Mouse (Mus musculus) MEL (cell line): ENCODE results near the gene Hist1h2ag. TPM values are rescaled to one million over a fixed set of nuclear protein-coding genes. Genes with fewer than 3 reads are reported as not detected.

ENCODE experiments used
- DNase-seq: peaks from one replicate; pipeline ENCODE4 v3.0.0; 2011; ENCODE audit warnings: low read depth, low spot score
- H3K27ac ChIP-seq: 2 replicates; pipeline ENCODE4 v1.5.1; 2012; ENCODE audit warnings: low read depth, mild to moderate bottlenecking, control low read depth, low read length, moderate library complexity; ENCODE audit not compliant: control insufficient read depth
- H3K27me3 ChIP-seq, 2 experiments: fragments of 150-350 bp in 1 of 2; sonication (generic) in 1 of 2; 2 replicates each; pipeline ENCODE4 v1.6.1; 2012; ENCODE audit warnings: low read length in 2 of 2, mild to moderate bottlenecking in 2 of 2, improper control_type of control experiment in 1 of 2, moderate library complexity in 1 of 2; ENCODE audit not compliant: insufficient read depth in 2 of 2, control insufficient read depth in 1 of 2
- H3K36me3 ChIP-seq, 2 experiments: 2 replicates each; pipeline ENCODE4 v1.6.1; 2012 to 2014; ENCODE audit warnings: low read length in 2 of 2, improper control_type of control experiment in 1 of 2, inconsistent platforms in 1 of 2, mild to moderate bottlenecking in 1 of 2; ENCODE audit not compliant: insufficient read depth in 2 of 2, control insufficient read depth in 1 of 2
- H3K4me1 ChIP-seq, 2 experiments: fragments of 150-350 bp in 1 of 2; sonication (generic) in 1 of 2; 2 replicates each; pipeline ENCODE4 v1.6.1; 2012; ENCODE audit warnings: low read length in 2 of 2, improper control_type of control experiment in 1 of 2, mild to moderate bottlenecking in 1 of 2; ENCODE audit not compliant: insufficient read depth in 2 of 2, control insufficient read depth in 1 of 2
- H3K4me3 ChIP-seq, 2 experiments: fragments of 150-350 bp in 1 of 2; sonication (generic) in 1 of 2; 2 replicates each; pipeline ENCODE4 v1.5.1; 2012; ENCODE audit warnings: low read depth in 2 of 2, low read length in 2 of 2, mild to moderate bottlenecking in 2 of 2, moderate library complexity in 2 of 2, control low read depth in 1 of 2, improper control_type of control experiment in 1 of 2; ENCODE audit not compliant: control insufficient read depth in 1 of 2, insufficient read depth in 1 of 2
- H3K79me2 ChIP-seq: 2 replicates; pipeline ENCODE4 v1.6.1; 2012; ENCODE audit warnings: mild to moderate bottlenecking, low read length, moderate library complexity; ENCODE audit not compliant: control insufficient read depth, poor library complexity, insufficient read depth
- H3K9ac ChIP-seq: 2 replicates; pipeline ENCODE4 v1.6.1; 2012; ENCODE audit warnings: low read depth, mild to moderate bottlenecking, control low read depth, low read length, moderate library complexity; ENCODE audit not compliant: control insufficient read depth, poor library complexity, severe bottlenecking
- H3K9me3 ChIP-seq: fragments of 150-350 bp; sonication (generic); replicated peaks from 2 replicates; pipeline ENCODE4 v1.6.1; 2012; ENCODE audit warnings: mild to moderate bottlenecking, low read length, improper control_type of control experiment, moderate library complexity; ENCODE audit not compliant: insufficient read depth
- CHD1 ChIP-seq: IDR thresholded peaks from 2 replicates; pipeline ENCODE4 v1.6.1; 2012; ENCODE audit warnings: low read depth, mild to moderate bottlenecking, inconsistent platforms, low read length, improper control_type of control experiment
- CHD2 ChIP-seq: IDR thresholded peaks from 2 replicates; pipeline ENCODE4 v1.6.1; 2011; ENCODE audit warnings: low read length, improper control_type of control experiment
- EP300 ChIP-seq, 2 experiments: IDR thresholded peaks; 2 replicates each; pipeline ENCODE4 v1.6.1; 2011; ENCODE audit warnings: improper control_type of control experiment in 2 of 2, low read length in 2 of 2, low read depth in 1 of 2, mild to moderate bottlenecking in 1 of 2
- HCFC1 ChIP-seq: IDR thresholded peaks from 2 replicates; pipeline ENCODE4 v1.6.1; 2012; ENCODE audit warnings: low read depth, mild to moderate bottlenecking, inconsistent platforms, low read length, improper control_type of control experiment, moderate library complexity
- JUND ChIP-seq: IDR thresholded peaks from 2 replicates; pipeline ENCODE4 v1.6.1; 2011; ENCODE audit warnings: low read depth, mild to moderate bottlenecking, improper control_type of control experiment, low read length
- KAT2A ChIP-seq: conservative IDR thresholded peaks from 2 replicates; pipeline ENCODE4 v1.6.1; 2012; ENCODE audit warnings: low read depth, low read length, improper control_type of control experiment, inconsistent platforms
- MAX ChIP-seq: IDR thresholded peaks from 2 replicates; pipeline ENCODE4 v1.6.1; 2011; ENCODE audit warnings: low read length, improper control_type of control experiment
- MXI1 ChIP-seq: IDR thresholded peaks from 2 replicates; pipeline ENCODE4 v1.6.1; 2011; ENCODE audit warnings: mild to moderate bottlenecking, low read depth, low read length, improper control_type of control experiment
- POLR2AphosphoS2 ChIP-seq: IDR thresholded peaks from 2 replicates; pipeline ENCODE4 v1.6.1; 2011; ENCODE audit warnings: low read length, improper control_type of control experiment
- RAD21 ChIP-seq: IDR thresholded peaks from 2 replicates; pipeline ENCODE4 v1.6.1; 2011; ENCODE audit warnings: mild to moderate bottlenecking, low read depth, low read length, improper control_type of control experiment
- SMC3 ChIP-seq: IDR thresholded peaks from 2 replicates; pipeline ENCODE4 v1.6.1; 2011; ENCODE audit warnings: low read depth, low read length, improper control_type of control experiment
- TBP ChIP-seq: IDR thresholded peaks from 2 replicates; pipeline ENCODE4 v1.8.0; 2011; ENCODE audit warnings: low read depth, low read length, improper control_type of control experiment
- TCF12 ChIP-seq: IDR thresholded peaks from 2 replicates; pipeline ENCODE4 v1.6.1; 2014; ENCODE audit warnings: low read depth, mild to moderate bottlenecking, inconsistent platforms, low read length, improper control_type of control experiment, moderate library complexity
- UBTF ChIP-seq: IDR thresholded peaks from 2 replicates; pipeline ENCODE4 v1.6.1; 2012; ENCODE audit warnings: low read depth, mild to moderate bottlenecking, inconsistent platforms, low read length, improper control_type of control experiment, moderate library complexity, borderline replicate concordance; ENCODE audit not compliant: insufficient read depth
- USF1 ChIP-seq: IDR thresholded peaks from 2 replicates; pipeline ENCODE4 v1.6.1; 2014; ENCODE audit warnings: low read depth, mild to moderate bottlenecking, inconsistent platforms, low read length, improper control_type of control experiment, moderate library complexity
- ZMIZ1 ChIP-seq: IDR thresholded peaks from 2 replicates; pipeline ENCODE4 v1.6.1; 2012; ENCODE audit warnings: low read depth, mild to moderate bottlenecking, inconsistent platforms, low read length, improper control_type of control experiment, moderate library complexity
- ZNF384 ChIP-seq: IDR thresholded peaks from 2 replicates; pipeline ENCODE4 v1.6.1; 2012; ENCODE audit warnings: low read depth, mild to moderate bottlenecking, inconsistent platforms, low read length, improper control_type of control experiment
- polyA plus RNA-seq, 2 experiments: library from polyadenylated mRNA; stranded (reverse) in 1 of 2; unstranded in 1 of 2; fragments of >175 nt in 1 of 2; fragments of >200 nt in 1 of 2; gene quantifications; 2 replicates each; pipeline versions ENCODE4 v1.2.1 to v1.2.4; 2012; ENCODE audit warnings: low replicate concordance in 2 of 2, low read depth in 1 of 2; ENCODE audit not compliant: insufficient read length in 2 of 2, insufficient read depth in 1 of 2, missing spikeins in 1 of 2
- total RNA-seq: library from RNA; depleted of rRNA; stranded (reverse); fragments of 300-350 nt; gene quantifications from 2 replicates; pipeline ENCODE4 v1.2.3, GENCODE M21; 2012

Hist1h2ag gene
- total and polyA plus RNA-seq, 3 experiments, result 5.9 to 766 TPM; not detected in 1

- DNase-seq, result no peak
Measured at GRCm38 (mm10) chr13:22045311-22045710, 2.6 kb upstream of the Hist1h2ag start.

GRCm38 (mm10) chr13:22044432-22045155, 1.9 kb upstream of the Hist1h2ag start:
- Histone ChIP-seq H3K4me1 (peaks cover 0 to 4% of the 10 kb centered on the region in 2 experiments; a peak in 1 of 4 replicates), H3K27ac (no peak overlapping the region), H3K36me3 (peaks cover 0 to 4% of the 10 kb centered on the region in 2 experiments; a peak in 2 of 4 replicates), H3K27me3 (no peaks in the 10 kb centered on the region), H3K9ac (no peak overlapping the region), H3K9me3 (no peaks in the 10 kb centered on the region), H3K4me3 (no peak overlapping the region), H3K79me2 (no peaks in the 10 kb centered on the region; the same call in 1 of the 2 replicates)
- DNase-seq, result no peak
- TF ChIP-seq CHD1, result no peak
- TF ChIP-seq HCFC1, result no peak
- no peak for TF ChIP-seq ZNF384

More at GRCm38 (mm10) chr13:22045311-22045710, 2.6 kb upstream of the Hist1h2ag start:
- no peak overlapping the region for H3K4me3 ChIP-seq
- no peak for TF ChIP-seq CHD2
- TF ChIP-seq TCF12, result no peak
- no peak for TF ChIP-seq MAX
- TF ChIP-seq CHD1, result no peak
- no peak for TF ChIP-seq ZNF384
- TF ChIP-seq ZMIZ1, result no peak
- no peak for TF ChIP-seq RAD21
- no peak for TF ChIP-seq KAT2A
- no peak for TF ChIP-seq TBP
- no peak for TF ChIP-seq EP300 (IDR thresholded peaks at IDR 0.05; ENCODE audit: low read depth in 1 of 2, low read length in 2 of 2)
- TF ChIP-seq UBTF, result no peak
- TF ChIP-seq POLR2AphosphoS2, result no peak
- TF ChIP-seq JUND, result no peak
- TF ChIP-seq USF1, result no peak
- TF ChIP-seq HCFC1, result no peak
- TF ChIP-seq SMC3, result no peak
- no peak for TF ChIP-seq MXI1
- TF ChIP-seq, all 39 proteins: peak for 0
- Histone ChIP-seq H3K79me2 (no peaks in the 10 kb centered on the region; the same call in 1 of the 2 replicates), H3K9ac (no peak overlapping the region), H3K27me3 (no peaks in the 10 kb centered on the region), H3K36me3 (peaks cover 0 to 4% of the 10 kb centered on the region in 2 experiments; a peak in 2 of 4 replicates), H3K4me1 (peaks cover 0 to 4% of the 10 kb centered on the region in 2 experiments; a peak in 1 of 4 replicates), H3K27ac (no peak overlapping the region), H3K9me3 (no peaks in the 10 kb centered on the region)
